Mouse (Mus musculus): ENCODE measurements around the gene Fibcd1.

The Fibcd1 gene

GRCm38 (mm10) chr2:31857180-31857579 is 11.4 kb upstream of the Fibcd1 start:
- no peak for DNase-seq (ENCODE audit: low spot score in 2 of 2)

GRCm38 (mm10) chr2:31855991-31856390 is 10.2 kb upstream of the Fibcd1 start:
- DNase-seq (ENCODE audit: low spot score in 2 of 2) = no peak

GRCm38 (mm10) chr2:31850141-31850540 is 4.3 kb upstream of the Fibcd1 start:
- DNase-seq (ENCODE audit: low spot score in 2 of 2) = no peak

- DNase-seq (ENCODE audit: low spot score in 2 of 2) = no peak
Measured at GRCm38 (mm10) chr2:31847908-31848307, 2.1 kb upstream of the Fibcd1 start.

GRCm38 (mm10) chr2:31846692-31847660 is 1.2 kb upstream of the Fibcd1 start:
- DNase-seq (ENCODE audit: low spot score in 2 of 2) = no peak

- no peak for DNase-seq (ENCODE audit: low spot score in 2 of 2)
Measured at GRCm38 (mm10) chr2:31845512-31845895, 301 bp downstream of the Fibcd1 start.

- no peak for DNase-seq (ENCODE audit: low spot score in 2 of 2)
Measured at GRCm38 (mm10) chr2:31844729-31845136, 1.1 kb downstream of the Fibcd1 start.

- DNase-seq (ENCODE audit: low spot score in 2 of 2) = no peak
Measured at GRCm38 (mm10) chr2:31838868-31839267, 6.9 kb downstream of the Fibcd1 start.

- DNase-seq (ENCODE audit: low spot score in 2 of 2) = no peak
Measured at GRCm38 (mm10) chr2:31836985-31837384, 8.8 kb downstream of the Fibcd1 start.

- no peak for DNase-seq (ENCODE audit: low spot score in 2 of 2)
Measured at GRCm38 (mm10) chr2:31836091-31836490, 9.7 kb downstream of the Fibcd1 start.

- no peak for DNase-seq (ENCODE audit: low spot score in 2 of 2)
Measured at GRCm38 (mm10) chr2:31828311-31828825, 17.4 kb downstream of the Fibcd1 start.

- DNase-seq (ENCODE audit: low spot score in 2 of 2) = peak; percentile 63 to 72
Measured at GRCm38 (mm10) chr2:31827877-31828276, 17.9 kb downstream of the Fibcd1 start.

GRCm38 (mm10) chr2:31826094-31827085 is 19.4 kb downstream of the Fibcd1 start:
- no peak for DNase-seq (ENCODE audit: low spot score in 2 of 2)

- no peak for DNase-seq (ENCODE audit: low spot score in 2 of 2)
Measured at GRCm38 (mm10) chr2:31825469-31825911, 20.3 kb downstream of the Fibcd1 start.

- no peak for DNase-seq (ENCODE audit: low spot score in 2 of 2)
Measured at GRCm38 (mm10) chr2:31823933-31824730, 21.7 kb downstream of the Fibcd1 start.

GRCm38 (mm10) chr2:31822524-31823371 is 23.1 kb downstream of the Fibcd1 start:
- DNase-seq (ENCODE audit: low spot score in 2 of 2) = peak; percentile 52 to 59

GRCm38 (mm10) chr2:31815367-31815766 is 30.4 kb downstream of the Fibcd1 start:
- DNase-seq (ENCODE audit: low spot score in 2 of 2) = peak in 1 of 2 experiments; percentile 48

GRCm38 (mm10) chr2:31814699-31815098 is 31.1 kb downstream of the Fibcd1 start:
- DNase-seq (ENCODE audit: low spot score in 2 of 2) = peak in 1 of 2 experiments; percentile 36

- DNase-seq (ENCODE audit: low spot score in 2 of 2) = no peak
Measured at GRCm38 (mm10) chr2:31813641-31814040, 32.2 kb downstream of the Fibcd1 start.
